Mouse (Mus musculus): ENCODE measurements around the gene Shmt1.

- TF ChIP-seq POLR2A (IDR thresholded peaks at IDR 0.05; ENCODE audit: insufficient read length, low read depth) (no peak), MYOD1 (IDR thresholded peaks at IDR 0.05; ENCODE audit: control insufficient read depth in 1 of 3, insufficient read length in 2 of 3, low read depth in 2 of 3) (no peak), E2F4 (IDR thresholded peaks at IDR 0.05; ENCODE audit: insufficient read depth) (no peak), MYOG (IDR thresholded peaks at IDR 0.05; ENCODE audit: control insufficient read depth in 1 of 3, insufficient read depth in 1 of 3, insufficient read length in 2 of 3, low read depth in 2 of 3) (no peak), POLR2AphosphoS2 (IDR thresholded peaks at IDR 0.05; ENCODE audit: insufficient read length, low read depth) (no peak), CEBPB (IDR thresholded peaks at IDR 0.05; ENCODE audit: insufficient read depth, poor library complexity, severe bottlenecking) (no peak), USF1 (IDR thresholded peaks at IDR 0.05; ENCODE audit: low read depth) (no peak), REST (IDR thresholded peaks at IDR 0.05; ENCODE audit: insufficient read depth, insufficient read length) (no peak)
These were observed 33.9 kb upstream of the Shmt1 start for GRCm38 (mm10) chr11:60845415-60845814.

Measured in myocyte (in vitro differentiated cells).